Mouse (Mus musculus) layer of hippocampus, postnatal 25 days (tissue): ENCODE data around the gene Ubn2. TPM values are rescaled to one million over a fixed set of nuclear protein-coding genes. Genes with fewer than 3 reads are reported as not detected.
A peak's percentile ranks its signal among the peaks of the same experiment; 100 is the strongest.
"Not testable (repeated sequence)": the region's sequence is repeated elsewhere in the genome, so short reads cannot be mapped to it uniquely, and the experiment has no call there.

Experiments
- DNase-seq, 2 experiments: peaks; one replicate each; pipeline ENCODE4 v3.0.0; 2022; ENCODE audit warnings: mixed read lengths in 2 of 2, low spot score in 1 of 2; ENCODE audit errors: extremely low spot score in 1 of 2
- microRNA-seq, 2 experiments: library from miRNA; unstranded; fragments of <30 nt; microRNA quantifications; one replicate each; pipeline ENCODE4 v1.2.0; 2021
- total RNA-seq, 2 experiments: library from RNA; stranded (reverse); gene quantifications; 2 replicates each; pipeline ENCODE4 v1.2.3; 2021

Ubn2 gene
- total RNA-seq, 2 experiments from 2014 or later, result 33.8 to 46.4 TPM

GRCm38 (mm10) chr6:38533428-38534405 is 100.0 kb downstream of the Ubn2 start, which contains the start of gene Fmc1:
Gene Fmc1 (plus strand): TSS chr6:38533502.
- DNase-seq, result peak; percentile 93

DNA sequence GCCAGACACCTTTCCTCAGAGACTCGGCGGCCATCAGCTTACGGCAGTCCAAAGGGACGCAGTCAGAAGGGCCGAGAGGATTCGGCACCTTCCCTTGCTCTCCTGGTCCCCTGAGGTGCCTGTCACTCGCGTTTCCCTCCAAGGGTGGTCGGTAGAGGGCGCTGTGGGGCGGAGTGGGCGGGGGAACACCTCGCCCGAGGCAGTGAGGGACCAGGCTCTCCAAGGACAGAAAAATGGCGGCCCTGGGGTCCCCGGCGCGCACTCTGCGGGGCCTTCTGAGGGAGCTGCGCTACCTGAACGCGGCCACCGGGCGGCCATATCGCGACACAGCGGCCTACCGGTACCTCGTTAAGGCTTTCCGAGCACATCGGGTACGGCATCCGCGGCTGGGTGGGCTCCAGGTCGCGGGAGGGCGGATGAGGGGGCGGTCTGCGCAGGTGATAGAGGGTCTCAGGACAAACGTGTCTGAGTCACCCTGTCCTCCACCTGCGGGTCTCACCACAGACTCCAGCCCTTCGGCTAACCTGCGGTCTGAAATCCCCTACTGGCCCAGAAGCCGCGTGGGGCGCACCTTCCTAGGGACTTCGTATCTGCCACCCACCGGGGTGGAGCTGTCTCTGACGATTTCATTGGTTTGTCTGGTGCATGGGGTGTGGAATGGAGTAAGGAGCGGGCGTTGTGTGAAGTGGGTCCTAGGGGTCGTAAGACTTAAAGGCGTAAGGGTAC is 101.1 kb downstream of the Ubn2 start:
- peak; percentile 100 for DNase-seq

- no peak for DNase-seq
Measured at GRCm38 (mm10) chr6:38535366-38535690, 101.6 kb downstream of the Ubn2 start.

DNA sequence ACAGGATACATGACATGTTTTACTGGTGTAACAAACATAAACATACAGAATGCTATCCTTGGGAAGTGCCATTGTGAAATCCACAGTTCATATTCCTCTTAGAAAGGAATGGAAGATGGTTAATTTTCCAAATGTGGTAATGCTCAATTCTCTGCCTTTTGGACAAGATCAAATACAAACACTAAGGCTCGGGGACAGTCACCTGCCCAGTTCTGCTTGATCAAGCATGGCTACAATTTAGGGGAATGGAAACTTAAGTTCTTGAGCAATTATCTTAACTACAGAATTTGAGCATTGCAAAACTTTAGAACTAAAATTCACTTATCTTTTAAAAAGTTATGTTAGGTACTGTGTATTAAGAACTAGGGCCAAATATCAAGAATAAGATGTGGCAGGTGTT is 102.0 kb downstream of the Ubn2 start:
- no peak for DNase-seq

DNA sequence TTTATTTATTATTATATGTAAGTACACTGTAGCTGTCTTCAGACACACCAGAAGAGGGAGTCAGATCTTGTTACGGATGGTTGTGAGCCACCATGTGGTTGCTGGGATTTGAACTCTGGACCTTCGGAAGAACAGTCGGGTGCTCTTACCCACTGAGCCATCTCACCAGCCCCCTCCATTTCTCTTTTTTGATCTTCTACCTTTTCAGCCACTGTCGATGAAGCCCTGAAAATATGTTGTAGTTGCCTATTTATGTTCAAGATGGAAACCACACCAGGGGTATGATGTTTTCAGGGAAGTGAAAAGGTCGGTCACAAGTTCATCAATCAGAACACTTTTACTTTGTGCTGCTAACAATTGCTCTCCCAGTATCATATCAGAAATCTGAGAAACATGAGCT is 110.4 kb downstream of the Ubn2 start:
- not testable (repeated sequence) for DNase-seq

DNA sequence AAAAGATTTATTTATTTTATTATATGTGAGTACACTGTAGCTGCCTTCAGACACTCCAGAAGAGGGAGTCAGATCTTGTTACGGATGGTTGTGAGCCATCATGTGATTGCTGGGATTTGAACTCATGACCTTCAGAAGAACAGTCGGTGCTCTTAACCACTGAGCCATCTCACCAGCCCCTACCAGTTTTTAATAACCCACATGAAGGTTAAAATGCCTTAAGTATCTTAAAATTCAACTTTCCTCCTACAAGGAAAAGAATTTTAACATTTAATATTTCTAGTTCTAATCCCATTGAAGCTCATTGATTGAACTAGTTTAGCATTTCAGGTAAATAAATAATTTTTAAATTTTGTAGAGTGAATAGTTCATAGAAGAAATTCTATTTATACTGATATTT is 113.3 kb downstream of the Ubn2 start:
- DNase-seq, result not testable (repeated sequence)

GRCm38 (mm10) chr6:38547707-38548106 is 114.0 kb downstream of the Ubn2 start:
- DNase-seq, result no peak

DNA sequence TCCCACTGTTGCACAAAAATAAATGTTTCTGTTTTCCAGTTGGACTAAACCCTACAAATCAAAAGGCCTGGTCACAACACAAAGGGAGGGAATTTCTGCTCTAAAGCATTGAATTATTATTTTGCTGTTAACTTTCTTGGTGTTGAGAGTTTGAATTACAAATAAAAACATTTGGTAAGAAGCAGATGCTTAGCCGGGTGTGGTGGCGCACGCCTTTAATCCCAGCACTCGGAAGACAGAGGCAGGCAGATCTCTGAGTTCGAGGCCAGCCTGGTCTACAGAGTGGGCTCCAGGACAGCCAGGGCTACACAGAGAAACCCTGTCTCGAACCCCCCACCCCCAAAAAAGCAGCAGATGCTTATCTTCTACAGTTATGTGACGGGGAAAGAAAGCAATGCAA is 114.8 kb downstream of the Ubn2 start:
- not testable (repeated sequence) for DNase-seq

GRCm38 (mm10) chr6:38549840-38550239 is 116.1 kb downstream of the Ubn2 start:
- not testable (repeated sequence) for DNase-seq

DNA sequence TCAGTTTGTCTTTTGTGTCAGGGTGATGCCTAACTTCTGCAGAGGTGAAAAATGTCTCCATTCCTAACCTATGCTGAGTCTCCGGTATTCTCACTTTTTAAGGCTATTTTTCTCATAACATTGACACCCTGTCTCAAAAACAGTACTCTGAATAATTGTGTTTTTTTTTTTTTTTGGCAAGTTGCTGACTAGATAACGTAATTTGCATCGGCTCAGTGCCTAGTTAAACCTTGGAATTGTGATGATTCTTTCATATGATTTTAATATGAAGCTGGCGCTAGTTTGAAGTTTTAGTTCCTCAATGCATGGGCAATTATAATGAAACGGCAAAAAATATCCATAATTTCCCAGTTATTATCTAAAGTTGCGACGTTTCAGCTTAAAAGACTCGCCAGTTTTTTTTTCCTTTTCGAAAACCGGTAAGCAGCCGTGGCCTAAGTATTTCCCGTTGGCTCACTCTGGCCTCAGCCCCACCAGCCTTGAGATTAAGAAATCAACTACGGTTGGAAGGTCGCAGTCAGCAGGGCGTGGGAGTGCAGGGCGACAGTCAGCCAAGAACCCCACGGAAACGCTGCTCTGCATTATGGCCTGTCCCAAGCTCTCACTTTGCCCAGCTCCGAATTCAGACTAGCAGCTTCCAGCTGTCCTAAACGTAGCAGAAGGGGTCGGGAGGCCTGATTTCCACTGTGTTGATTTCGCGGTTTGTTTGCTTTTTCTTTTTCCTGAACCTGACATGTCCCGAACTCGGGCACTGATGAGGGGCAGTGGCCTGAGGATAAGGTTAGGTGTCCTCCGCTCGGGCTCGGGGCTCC is 116.7 kb downstream of the Ubn2 start:
- peak in 1 of 2 experiments; percentile 77 for DNase-seq

DNA sequence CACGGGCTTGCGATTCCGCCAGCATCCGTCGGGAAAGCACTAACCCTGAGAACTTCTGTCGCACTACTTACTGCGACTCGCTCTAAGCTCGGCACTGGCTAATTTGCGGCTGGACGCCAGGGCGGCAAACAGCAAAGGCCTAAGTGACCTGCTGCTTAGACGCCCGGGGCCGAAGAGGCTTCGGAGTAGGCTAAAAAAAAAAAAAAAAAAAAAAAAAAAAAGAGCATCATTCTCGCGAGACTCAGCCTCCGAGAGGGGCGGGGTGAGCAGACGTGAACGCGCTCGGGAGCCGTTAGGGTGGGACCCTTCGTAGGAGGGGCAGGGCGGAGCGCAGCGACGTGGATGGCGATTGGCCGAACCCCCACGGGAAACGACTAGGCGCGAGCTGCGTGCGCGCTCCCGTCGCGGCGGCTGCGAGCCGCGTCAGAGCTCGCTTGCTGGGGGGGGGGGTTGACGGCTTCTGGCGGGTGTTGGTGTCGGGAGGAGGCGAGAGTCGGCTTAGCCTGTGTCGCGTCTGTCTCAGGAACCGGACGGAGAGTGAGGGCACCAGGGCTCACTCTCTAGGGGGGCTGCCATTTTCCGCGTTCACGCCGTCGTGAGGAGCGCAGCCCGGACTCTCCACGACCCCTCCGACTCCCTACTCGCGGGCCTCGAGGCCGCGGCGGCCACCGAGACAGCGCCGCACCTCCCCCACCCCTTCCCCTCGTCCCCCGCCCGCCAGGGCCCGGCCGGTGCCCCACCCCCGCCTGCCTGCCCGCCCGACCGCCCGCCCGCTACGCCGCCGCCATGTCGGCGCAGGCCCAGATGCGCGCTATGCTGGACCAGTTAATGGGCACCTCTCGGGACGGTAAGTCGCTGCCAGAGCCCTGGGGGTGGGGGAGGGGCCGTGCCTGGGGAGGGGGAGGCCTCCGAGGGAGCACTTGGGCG is 117.6 kb downstream of the Ubn2 start, which contains the start of gene Luc7l2:
Gene Luc7l2 (plus strand): TSS at position 273 of the 927 bp plus-strand sequence.
- DNase-seq, result peak; percentile 78 to 82

GRCm38 (mm10) chr6:38551989-38552635 is 118.4 kb downstream of the Ubn2 start:
- peak; percentile 89 to 93 for DNase-seq

GRCm38 (mm10) chr6:38552636-38553000 is 118.9 kb downstream of the Ubn2 start:
- DNase-seq, result no peak

Small RNA genes within 50 kb of the gene (microRNA-seq; reads per million reads assigned to microRNA genes)
- 0 reads per million in 2 experiments for gene Mir7670

Other genes starting within 250 kb of the Ubn2 start
- gene D630045J12Rik, start 179.9 kb upstream of the Ubn2 start, total RNA-seq, result 10 to 100 TPM; 33.2 to 43.0 TPM
- gene Zc3hav1l, start 134.7 kb upstream of the Ubn2 start, total RNA-seq, result 1 to 10 TPM; 3.5 to 4.3 TPM
- 1 to 10 TPM; 2.7 to 3.0 TPM for gene Zc3hav1, start 79.3 kb upstream of the Ubn2 start, total RNA-seq
- 10 to 100 TPM in 1 of 2 experiments, 1 to 10 TPM in 1; 9.0 to 11.8 TPM for gene Ttc26, start 52.5 kb upstream of the Ubn2 start, total RNA-seq
- gene Fmc1, start 99.6 kb downstream of the Ubn2 start, total RNA-seq, result 10 to 100 TPM; 50.7 to 63.4 TPM
- 100 to 1,000 TPM; 133 to 214 TPM for gene Luc7l2, start 117.4 kb downstream of the Ubn2 start, total RNA-seq
- gene Klrg2, start 203.3 kb downstream of the Ubn2 start, total RNA-seq, result 1 to 10 TPM in 1 of 2 experiments, under 1 TPM in 1; 0.94 to 1.4 TPM
- 10 to 100 TPM; 78.5 to 83.7 TPM for gene Clec2l, start 229.1 kb downstream of the Ubn2 start, total RNA-seq